Mouse (Mus musculus): ENCODE results near the gene Bag6.
"Not testable (repeated sequence)": the region's sequence is repeated elsewhere in the genome, so short reads cannot be mapped to it uniquely, and the experiment has no call there.

Gene Bag6

GRCm38 (mm10) chr17:35115046-35116019, 19.6 kb upstream of the Bag6 start, which contains the start of gene Ly6g5b:
Gene Ly6g5b (minus strand): TSS chr17:35115428.
- DNase-seq: peak; percentile 49

- peak; percentile 68 for DNase-seq
Measured at GRCm38 (mm10) chr17:35120745-35121142, 14.2 kb upstream of the Bag6 start.

GRCm38 (mm10) chr17:35121143-35121799, 13.7 kb upstream of the Bag6 start, which contains the start of gene Gpank1:
Gene Gpank1 (plus strand): TSS chr17:35121455.
- DNase-seq: peak; percentile 99

GRCm38 (mm10) chr17:35121871-35122303, 13.1 kb upstream of the Bag6 start, which contains the start of gene Csnk2b:
Gene Csnk2b (minus strand): TSS chr17:35122053.
- DNase-seq: peak; percentile 69

- DNase-seq: not testable (repeated sequence)
Measured at GRCm38 (mm10) chr17:35123287-35123686, 11.7 kb upstream of the Bag6 start.

GRCm38 (mm10) chr17:35124261-35124896, 10.6 kb upstream of the Bag6 start:
- not testable (repeated sequence) for DNase-seq

GRCm38 (mm10) chr17:35125081-35125480, 9.9 kb upstream of the Bag6 start:
- no peak for DNase-seq

GRCm38 (mm10) chr17:35125578-35125977, 9.4 kb upstream of the Bag6 start:
- DNase-seq: no peak

GRCm38 (mm10) chr17:35126206-35126611, 8.8 kb upstream of the Bag6 start, which contains the start of gene D17H6S53E:
Gene D17H6S53E (plus strand): TSS chr17:35126373.
- DNase-seq: peak; percentile 87

- no peak for DNase-seq
Measured at GRCm38 (mm10) chr17:35127017-35127416, 8.0 kb upstream of the Bag6 start.

GRCm38 (mm10) chr17:35128996-35129395, 6.0 kb upstream of the Bag6 start:
- no peak for DNase-seq

GRCm38 (mm10) chr17:35131038-35131437, 3.9 kb upstream of the Bag6 start:
- no peak for DNase-seq

GRCm38 (mm10) chr17:35131500-35132173, 3.3 kb upstream of the Bag6 start, which contains the start of gene Apom:
Gene Apom (minus strand): TSS chr17:35132050.
- no peak for DNase-seq

- DNase-seq: no peak
Measured at GRCm38 (mm10) chr17:35132174-35132560, 2.8 kb upstream of the Bag6 start.

- DNase-seq: no peak
Measured at GRCm38 (mm10) chr17:35133517-35133916, 1.5 kb upstream of the Bag6 start.

GRCm38 (mm10) chr17:35135591-35136320, 778 bp downstream of the Bag6 start:
- no peak for DNase-seq

- no peak for DNase-seq
Measured at GRCm38 (mm10) chr17:35139269-35139668, 4.3 kb downstream of the Bag6 start.

- peak; percentile 26 for DNase-seq
Measured at GRCm38 (mm10) chr17:35140490-35140996, 5.6 kb downstream of the Bag6 start.

- DNase-seq: no peak
Measured at GRCm38 (mm10) chr17:35141971-35142370, 7.0 kb downstream of the Bag6 start.

- DNase-seq: no peak
Measured at GRCm38 (mm10) chr17:35146139-35146538, 11.2 kb downstream of the Bag6 start.

- DNase-seq: no peak
Measured at GRCm38 (mm10) chr17:35147348-35147747, 12.4 kb downstream of the Bag6 start.
